Mouse (Mus musculus): ENCODE results near the gene Fgf7. TPM values are rescaled to one million over a fixed set of nuclear protein-coding genes. Genes with fewer than 3 reads are reported as not detected.

Fgf7 gene
- total RNA-seq, 2 experiments from 2014 or later: 1.5 to 1.7 TPM

GRCm38 (mm10) chr2:126053657-126054056 lies 19.2 kb downstream of the Fgf7 start:
- DNase-seq (ENCODE audit: low spot score): no peak
- intact Hi-C loops (cut with DNase I): no loop called here

- intact Hi-C loops (cut with DNase I): no loop called here
- DNase-seq (ENCODE audit: low spot score): no peak
These were observed 26.1 kb downstream of the Fgf7 start for GRCm38 (mm10) chr2:126060595-126060994.

- DNase-seq (ENCODE audit: low spot score): no peak
- intact Hi-C loops (cut with DNase I): no loop called here
These were observed 26.7 kb downstream of the Fgf7 start for GRCm38 (mm10) chr2:126061037-126061773.

GRCm38 (mm10) chr2:126062876-126063275 lies 28.4 kb downstream of the Fgf7 start:
- intact Hi-C loops (cut with DNase I): no loop called here
- no peak for DNase-seq (ENCODE audit: low spot score)

- intact Hi-C loops (cut with DNase I): no loop called here
- no peak for DNase-seq (ENCODE audit: low spot score)
These were observed 30.4 kb downstream of the Fgf7 start for GRCm38 (mm10) chr2:126064814-126065213.

GRCm38 (mm10) chr2:126065303-126065856 lies 30.9 kb downstream of the Fgf7 start:
- no peak for DNase-seq (ENCODE audit: low spot score)
- intact Hi-C loops (cut with DNase I): no loop called here

GRCm38 (mm10) chr2:126069740-126070139 lies 35.3 kb downstream of the Fgf7 start:
- DNase-seq (ENCODE audit: low spot score): no peak
- intact Hi-C loops (cut with DNase I): no loop called here

GRCm38 (mm10) chr2:126073744-126074143 lies 39.3 kb downstream of the Fgf7 start:
- intact Hi-C loops (cut with DNase I): no loop called here
- no peak for DNase-seq (ENCODE audit: low spot score)

- intact Hi-C loops (cut with DNase I): no loop called here
- no peak for DNase-seq (ENCODE audit: low spot score)
These were observed 42.0 kb downstream of the Fgf7 start for GRCm38 (mm10) chr2:126076506-126076905.

GRCm38 (mm10) chr2:126079086-126079485 lies 44.6 kb downstream of the Fgf7 start:
- no peak for DNase-seq (ENCODE audit: low spot score)
- intact Hi-C loops (cut with DNase I): no loop called here

GRCm38 (mm10) chr2:126084326-126084725 lies 49.9 kb downstream of the Fgf7 start:
- no peak for DNase-seq (ENCODE audit: low spot score)
- intact Hi-C loops (cut with DNase I): no loop called here

- no peak for DNase-seq (ENCODE audit: low spot score)
- intact Hi-C loops (cut with DNase I): no loop called here
These were observed 51.7 kb downstream of the Fgf7 start for GRCm38 (mm10) chr2:126086187-126086586.

GRCm38 (mm10) chr2:126090432-126090831 lies 56.0 kb downstream of the Fgf7 start:
- intact Hi-C loops (cut with DNase I): no loop called here
- DNase-seq (ENCODE audit: low spot score): no peak

- intact Hi-C loops (cut with DNase I): no loop called here
- no peak for DNase-seq (ENCODE audit: low spot score)
These were observed 60.2 kb downstream of the Fgf7 start for GRCm38 (mm10) chr2:126094616-126095015.

Other genes with a start within 250 kb of the Fgf7 start
- gene Galk2, start 175.5 kb upstream of the Fgf7 start, total RNA-seq (2021): 10 to 100 TPM; 10.1 to 10.9 TPM
- gene Cops2, start 175.5 kb upstream of the Fgf7 start, total RNA-seq (2021): 10 to 100 TPM; 86.9 to 87.0 TPM
- gene Fam227b, start 117.3 kb downstream of the Fgf7 start, total RNA-seq (2021): under 1 TPM; 0.16 to 0.17 TPM
- gene Dtwd1, start 117.5 kb downstream of the Fgf7 start, total RNA-seq (2021): 1 to 10 TPM; 5.0 to 6.3 TPM
- gene Gm17555, start 180.4 kb downstream of the Fgf7 start, total RNA-seq (2021): not detected

Measured in heart, postnatal 25 days (tissue).